Mouse (Mus musculus): Measurements from ENCODE around the gene Foxk1.

DNA sequence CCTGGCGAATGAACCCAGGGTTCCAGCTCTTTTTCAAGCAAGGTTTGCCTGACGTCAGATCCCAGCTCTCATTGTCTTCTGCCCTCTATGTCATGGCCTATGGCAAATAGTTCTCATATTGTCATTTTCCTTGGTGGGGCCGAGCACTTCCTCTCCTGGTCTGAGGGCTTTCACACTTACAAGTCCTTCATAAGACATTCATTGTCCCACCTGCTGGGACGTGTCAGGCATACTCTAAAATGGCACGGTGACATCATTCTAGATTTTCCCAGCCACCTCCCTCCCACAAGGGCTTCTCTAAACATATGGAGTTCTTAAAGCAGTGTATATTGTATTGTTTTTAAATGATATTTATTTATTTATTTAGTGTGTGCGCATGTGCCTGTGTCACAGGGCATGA, 27.4 kb downstream of the Foxk1 start:
- TF ChIP-seq CTCF (IDR thresholded peaks at IDR 0.05) (no peak), EP300 (IDR thresholded peaks at IDR 0.05; ENCODE audit: insufficient read depth, low read depth, low read length) (no peak), POLR2A (IDR thresholded peaks at IDR 0.05; ENCODE audit: insufficient read depth, low read depth, low read length) (no peak)

Measured in heart, adult 2 months (tissue).